Mouse (Mus musculus) intestine, embryonic 16.5 days (tissue): ENCODE data around the gene Bcl9l. TPM values are rescaled to one million over a fixed set of nuclear protein-coding genes. Genes with fewer than 3 reads are reported as not detected.

Experiments
- ATAC-seq: fragments of 200-750 bp; cut with Nextera tagmentation; 2 replicates; pipeline ENCODE4 v1.8.0; 2017; ENCODE audit warnings: moderate TSS enrichment, moderate library complexity
- H3K27ac ChIP-seq: fragments of 300-500 bp; sonication (generic); 2 replicates; pipeline ENCODE4 v1.5.1; 2014; ENCODE audit warnings: mild to moderate bottlenecking, low read length
- H3K27me3 ChIP-seq: fragments of 300-500 bp; sonication (generic); replicated peaks from 2 replicates; pipeline ENCODE4 v1.6.1; 2014; ENCODE audit warnings: low read length, control low read depth, mixed read lengths; ENCODE audit not compliant: control insufficient read depth, insufficient read depth
- H3K36me3 ChIP-seq: fragments of 300-500 bp; sonication (generic); 2 replicates; pipeline ENCODE4 v1.6.1; 2014; ENCODE audit warnings: low read length, control low read depth; ENCODE audit not compliant: control insufficient read depth, insufficient read depth
- H3K4me1 ChIP-seq: fragments of 300-500 bp; sonication (generic); 2 replicates; pipeline ENCODE4 v1.6.1; 2014; ENCODE audit warnings: low read length, control low read depth, mixed read lengths; ENCODE audit not compliant: control insufficient read depth, insufficient read depth
- H3K4me2 ChIP-seq: fragments of 300-500 bp; sonication (generic); 2 replicates; pipeline ENCODE4 v1.6.1; 2014; ENCODE audit warnings: low read depth, low read length, control low read depth
- H3K4me3 ChIP-seq: fragments of 300-500 bp; sonication (generic); 2 replicates; pipeline ENCODE4 v1.5.1; 2014; ENCODE audit warnings: mild to moderate bottlenecking, low read length
- H3K9ac ChIP-seq: fragments of 300-500 bp; sonication (generic); 2 replicates; pipeline ENCODE4 v1.6.1; 2014; ENCODE audit warnings: low read depth, low read length
- H3K9me3 ChIP-seq: fragments of 300-500 bp; sonication (generic); 2 replicates; pipeline ENCODE4 v1.6.1; 2016; ENCODE audit warnings: low read length, control low read depth; ENCODE audit not compliant: control insufficient read depth
- WGBS: fragments of 180-500 bp; shearing (Covaris S2); extraction: QIAGEN DNeasy Blood & Tissue Kit; methylation state at CpG from one replicate; pipeline ENCODE4 v1.1.7; 2014; 5-methylcytosine and 5-hydroxymethylcytosine counted together
- polyA plus RNA-seq: library from polyadenylated mRNA; unstranded; fragments of >200 nt; fragmentation: Nextera tagmentation; extraction: Ambion mirVana; gene quantifications from 2 replicates; pipeline ENCODE4 v1.2.1, GENCODE M21; 2015

Bcl9l gene
- polyA plus RNA-seq, 1 experiment from 2014 or later = 5.1 TPM

GRCm38 (mm10) chr9:44508124-44508619, 25.5 kb downstream of the Bcl9l start:
- no peak overlapping the region for H3K27ac ChIP-seq
- H3K4me2 ChIP-seq = no peak overlapping the region
- no peak overlapping the region for H3K9ac ChIP-seq
- H3K4me1 ChIP-seq = peaks cover 39% of the 10 kb centered on the region
- H3K9me3 ChIP-seq = no peaks in the 10 kb centered on the region
- WGBS = 83% methylated on average over 18 of the region's 18 CpGs
- peaks cover 11% of the 10 kb centered on the region; the same call in 1 of the 2 replicates for H3K36me3 ChIP-seq
- no peaks in the 10 kb centered on the region for H3K27me3 ChIP-seq
- ATAC-seq = no peak
- no peak overlapping the region for H3K4me3 ChIP-seq

GRCm38 (mm10) chr9:44508721-44509486, 26.3 kb downstream of the Bcl9l start:
- WGBS = 77% methylated on average over 19 of the region's 19 CpGs
- ATAC-seq = no peak
- H3K36me3 ChIP-seq = peaks cover 11% of the 10 kb centered on the region; the same call in 1 of the 2 replicates
- H3K4me3 ChIP-seq = no peak overlapping the region
- peak overlapping the region; percentile 58; the same call in 1 of the 2 replicates for H3K4me2 ChIP-seq
- peak overlapping the region; percentile 58 for H3K9ac ChIP-seq
- peak overlapping the region; percentile 1; the same call in 1 of the 2 replicates for H3K27ac ChIP-seq
- no peaks in the 10 kb centered on the region for H3K9me3 ChIP-seq
- no peaks in the 10 kb centered on the region for H3K27me3 ChIP-seq
- peaks cover 39% of the 10 kb centered on the region for H3K4me1 ChIP-seq

GRCm38 (mm10) chr9:44509487-44510354, 27.1 kb downstream of the Bcl9l start:
- ATAC-seq = peak; percentile 41
- peaks cover 11% of the 10 kb centered on the region; the same call in 1 of the 2 replicates for H3K36me3 ChIP-seq
- peak overlapping the region; percentile 45 for H3K4me3 ChIP-seq
- peaks cover 39% of the 10 kb centered on the region for H3K4me1 ChIP-seq
- no peaks in the 10 kb centered on the region for H3K27me3 ChIP-seq
- peak overlapping the region; percentile 1; the same call in 1 of the 2 replicates for H3K27ac ChIP-seq
- 13% methylated on average over 26 of the region's 27 CpGs for WGBS
- peak overlapping the region; percentile 58 for H3K9ac ChIP-seq
- peak overlapping the region; percentile 58 for H3K4me2 ChIP-seq
- H3K9me3 ChIP-seq = no peaks in the 10 kb centered on the region

- 39% methylated on average over 9 of the region's 9 CpGs for WGBS
- no peaks in the 10 kb centered on the region for H3K9me3 ChIP-seq
- peak overlapping the region; percentile 33 for H3K27ac ChIP-seq
These were observed 27.8 kb downstream of the Bcl9l start for GRCm38 (mm10) chr9:44510355-44510871.

GRCm38 (mm10) chr9:44510872-44511601, 28.4 kb downstream of the Bcl9l start:
- WGBS = 57% methylated on average over 5 of the region's 5 CpGs
- no peak for ATAC-seq
- Histone ChIP-seq H3K36me3 (peaks cover 11% of the 10 kb centered on the region; the same call in 1 of the 2 replicates), H3K27ac (peak overlapping the region; percentile 33), H3K4me2 (no peak overlapping the region), H3K27me3 (no peaks in the 10 kb centered on the region), H3K4me1 (peaks cover 33% of the 10 kb centered on the region), H3K9ac (0 out of 2 replicates have a peak overlapping the region, but pooled peaks have one; percentile 7), H3K9me3 (no peaks in the 10 kb centered on the region), H3K4me3 (no peak overlapping the region)

More at GRCm38 (mm10) chr9:44510355-44510871, 27.8 kb downstream of the Bcl9l start:
- 0 out of 2 replicates have a peak overlapping the region, but pooled peaks have one; percentile 7 for H3K9ac ChIP-seq
- H3K27me3 ChIP-seq = no peaks in the 10 kb centered on the region
- H3K4me1 ChIP-seq = peaks cover 39% of the 10 kb centered on the region
- no peak; the same call in 1 of the 2 replicates for ATAC-seq
- H3K4me3 ChIP-seq = no peak overlapping the region
- peaks cover 11% of the 10 kb centered on the region; the same call in 1 of the 2 replicates for H3K36me3 ChIP-seq
- H3K4me2 ChIP-seq = peak overlapping the region; percentile 58

GRCm38 (mm10) chr9:44511935-44512716, 29.5 kb downstream of the Bcl9l start:
- H3K36me3 ChIP-seq = peaks cover 2% of the 10 kb centered on the region; the same call in 1 of the 2 replicates
- WGBS = 74% methylated on average over 9 of the region's 9 CpGs
- H3K4me2 ChIP-seq = no peak overlapping the region
- H3K4me1 ChIP-seq = peaks cover 33% of the 10 kb centered on the region
- no peaks in the 10 kb centered on the region for H3K27me3 ChIP-seq
- no peak overlapping the region for H3K9ac ChIP-seq
- no peak for ATAC-seq
- no peak overlapping the region for H3K4me3 ChIP-seq
- no peak overlapping the region for H3K27ac ChIP-seq
- H3K9me3 ChIP-seq = no peaks in the 10 kb centered on the region

GRCm38 (mm10) chr9:44512717-44513003, 30.0 kb downstream of the Bcl9l start:
- Histone ChIP-seq H3K27ac (no peak overlapping the region), H3K4me3 (no peak overlapping the region), H3K9ac (no peak overlapping the region), H3K9me3 (no peaks in the 10 kb centered on the region), H3K4me2 (no peak overlapping the region), H3K27me3 (no peaks in the 10 kb centered on the region), H3K36me3 (no peaks in the 10 kb centered on the region), H3K4me1 (peaks cover 33% of the 10 kb centered on the region)
- 84% methylated on average over 3 of the region's 3 CpGs for WGBS
- ATAC-seq = no peak

- H3K36me3 ChIP-seq = no peaks in the 10 kb centered on the region
- H3K9ac ChIP-seq = no peak overlapping the region
- no peak overlapping the region for H3K4me2 ChIP-seq
- 85% methylated on average over 11 of the region's 11 CpGs for WGBS
- H3K9me3 ChIP-seq = no peaks in the 10 kb centered on the region
- H3K4me1 ChIP-seq = peaks cover 33% of the 10 kb centered on the region
- ATAC-seq = no peak
- H3K4me3 ChIP-seq = no peak overlapping the region
- no peaks in the 10 kb centered on the region for H3K27me3 ChIP-seq
- no peak overlapping the region for H3K27ac ChIP-seq
These were observed 30.5 kb downstream of the Bcl9l start for GRCm38 (mm10) chr9:44513121-44513520.
